21 mouse cellular contexts compared by ENCODE assay signal in the genomic region with DNA sequence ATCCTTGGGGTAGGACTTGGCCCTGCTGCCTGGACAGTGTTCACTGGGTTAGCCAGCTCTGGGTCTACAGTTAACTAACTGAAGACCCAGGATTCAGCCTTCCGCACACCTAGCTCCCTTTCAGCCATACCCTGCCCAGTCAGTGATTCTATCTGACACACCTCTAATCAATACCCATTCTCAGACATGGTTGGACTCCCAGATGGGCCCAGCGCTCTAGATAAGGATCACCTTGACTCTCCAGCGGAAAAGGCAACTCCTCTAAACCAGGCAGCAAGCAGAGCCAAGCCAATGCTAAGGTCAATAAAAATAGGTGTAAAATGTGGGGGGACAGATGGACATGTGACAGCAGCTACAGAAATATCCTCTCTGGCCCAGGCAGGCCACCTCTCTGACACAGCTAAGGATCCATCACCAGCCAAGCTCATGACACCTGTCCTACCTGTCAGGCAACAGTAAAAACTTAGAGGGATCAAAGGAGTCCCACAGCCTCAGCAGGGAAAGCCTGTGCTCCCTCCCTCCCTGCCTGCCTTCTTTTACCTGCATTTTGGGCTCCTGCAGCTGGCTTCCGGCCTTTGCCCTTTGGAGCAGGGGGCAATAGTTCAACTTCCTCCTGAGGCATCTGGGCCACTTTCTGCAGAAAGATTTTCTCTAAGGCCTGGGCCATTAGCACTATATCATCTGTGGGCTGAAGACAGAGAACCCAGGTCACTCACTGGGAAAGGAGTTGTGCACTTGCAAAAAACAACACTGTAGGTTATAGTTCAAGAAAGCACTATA. TPM values are rescaled to one million over a fixed set of nuclear protein-coding genes. Genes with fewer than 3 reads are reported as not detected.
DNase-seq lines count a peak whose midpoint lies in the region; TF ChIP-seq lines count a peak whose summit lies in the region.
"Had no signal": no experiment of that assay in that cellular context is flagged by ENCODE, and none has a peak within 500 bp of the region (broad histone marks: within the 10 kb centered on the region; RNA-seq: fewer than 3 reads in every experiment).

No protein-coding gene starts in this region.

- H3K9ac ChIP-seq in liver, adult 2 months (ENCODE audit: low read depth, low read length), result no peak overlapping the region
- H3K9ac ChIP-seq: forebrain, embryonic 13.5 days; hindbrain, embryonic 15.5 days; limb, embryonic 12.5 days; liver, embryonic 15.5 days; midbrain, embryonic 15.5 days; neural tube, embryonic 12.5 days had no signal

- TF ChIP-seq CTCF in liver, adult 2 months (IDR thresholded peaks at IDR 0.05; ENCODE audit: low read depth, low read length), result no peak

- DNase-seq in adrenal gland, postnatal 10 days, result peak; percentile 4
- DNase-seq in adrenal gland, postnatal 25 days, result no peak
- peak; percentile 81 for DNase-seq in liver, adult 2 months (ENCODE audit: extremely low read depth, low read depth, low spot score)
- DNase-seq in liver, result no peak
- peak; percentile 69 for DNase-seq in kidney, postnatal 10 days
- DNase-seq in heart, postnatal 25 days (ENCODE audit: low spot score), result no peak
- DNase-seq in thymus, postnatal 4 days, result no peak
- DNase-seq: cerebellum, adult 8-10 months; gastrocnemius, postnatal 10 days; right cerebral cortex, postnatal 14 days; spleen, adult 18-20 months; thymus, postnatal 14 days had no signal

- H3K4me3 ChIP-seq in liver, adult 2 months (ENCODE audit: insufficient read depth, low read depth, low read length), result no peak overlapping the region
- H3K4me3 ChIP-seq: forebrain, embryonic 13.5 days; heart, embryonic 10.5 days; hindbrain, embryonic 15.5 days; layer of hippocampus, adult 2 months; limb, embryonic 12.5 days; liver, embryonic 15.5 days; midbrain, embryonic 15.5 days; neural tube, embryonic 12.5 days had no signal

- WGBS in liver, adult 2 months, result 21% methylated on average over 4 of the region's 4 CpGs

- no peak for TF ChIP-seq POLR2A in liver, adult 2 months (IDR thresholded peaks at IDR 0.05; ENCODE audit: extremely low read depth, insufficient read depth, low read length)

- H3K4me1 ChIP-seq in liver, adult 2 months (ENCODE audit: control insufficient read depth, insufficient read depth, low read length), result peaks cover 16% of the 10 kb centered on the region
- H3K4me1 ChIP-seq: forebrain, embryonic 13.5 days; hindbrain, embryonic 15.5 days; limb, embryonic 12.5 days; midbrain, embryonic 15.5 days had no signal

- intact Hi-C loops in heart, postnatal 25 days (cut with DNase I), result no loop called here

- H3K27ac ChIP-seq in liver, adult 2 months (replicated peaks; ENCODE audit: insufficient read depth, low read depth, low read length), result peak overlapping the region; percentile 64
- H3K27ac ChIP-seq: forebrain, embryonic 13.5 days; heart, embryonic 10.5 days; hindbrain, embryonic 15.5 days; layer of hippocampus, adult 2 months; limb, embryonic 12.5 days; liver, embryonic 15.5 days; macrophage; midbrain, embryonic 15.5 days; neural tube, embryonic 12.5 days had no signal

- peaks cover 20% of the 10 kb centered on the region for H3K79me2 ChIP-seq in liver, adult 2 months (ENCODE audit: control insufficient read depth, insufficient read depth, low read length)

- peaks cover 22% of the 10 kb centered on the region for H3K36me3 ChIP-seq in liver, adult 2 months (ENCODE audit: control insufficient read depth, insufficient read depth, low read length)

- H3K27me3 ChIP-seq in liver, adult 2 months (ENCODE audit: control insufficient read depth, insufficient read depth, low read length), result no peaks in the 10 kb centered on the region
- H3K27me3 ChIP-seq: forebrain, embryonic 13.5 days; hindbrain, embryonic 15.5 days; limb, embryonic 12.5 days; liver, embryonic 15.5 days; midbrain, embryonic 15.5 days; neural tube, embryonic 12.5 days had no signal

RNA-seq across cellular contexts. Expression of a gene that starts 19.9 kb away (rescaled TPM):
- 1 to 10 TPM; 4.8 to 5.7 TPM for total RNA-seq in adrenal gland, postnatal 10 days (2021)
- 11.0 and 12.8 TPM in 2 replicates for total RNA-seq in adrenal gland, postnatal 25 days (2021)
- 0.09 and 0.40 TPM in 2 replicates for total RNA-seq in liver, adult 2 months (2014; rRNA removed)
- polyA plus RNA-seq in liver, adult 2 months (2012; rRNA removed), result 0.61 and 0.82 TPM in 2 replicates
- 1 to 10 TPM in 1 of 2 experiments, under 1 TPM in 1; 0.70 to 1.3 TPM for total RNA-seq in heart, postnatal 25 days (2021)

RNA-seq across cellular contexts. Expression of a gene that starts 35.2 kb away (rescaled TPM):
- total RNA-seq in adrenal gland, postnatal 10 days (2021), result 10 to 100 TPM; 21.5 to 29.6 TPM
- 25.0 and 26.8 TPM in 2 replicates for total RNA-seq in adrenal gland, postnatal 25 days (2021)
- total RNA-seq in liver, adult 2 months (2014; rRNA removed), result 17.6 and 22.1 TPM in 2 replicates
- 25.1 and 26.0 TPM in 2 replicates for polyA plus RNA-seq in liver, adult 2 months (2012; rRNA removed)
- 10 to 100 TPM; 12.7 to 13.6 TPM for total RNA-seq in heart, postnatal 25 days (2021)

RNA-seq across cellular contexts. Expression of a gene that starts 45.4 kb away (rescaled TPM):
- 10 to 100 TPM; 83.9 to 89.7 TPM for total RNA-seq in adrenal gland, postnatal 10 days (2021)
- 81.8 and 110 TPM in 2 replicates for total RNA-seq in adrenal gland, postnatal 25 days (2021)
- 5.8 and 7.9 TPM in 2 replicates for total RNA-seq in liver, adult 2 months (2014; rRNA removed)
- polyA plus RNA-seq in liver, adult 2 months (2012; rRNA removed), result 14.8 and 17.2 TPM in 2 replicates
- total RNA-seq in heart, postnatal 25 days (2021), result 10 to 100 TPM; 29.3 to 35.7 TPM

RNA-seq across cellular contexts. Expression of a gene that starts 52.9 kb away (rescaled TPM):
- total RNA-seq in adrenal gland, postnatal 10 days (2021), result 10 to 100 TPM; 35.2 to 38.3 TPM
- total RNA-seq in adrenal gland, postnatal 25 days (2021), result 37.3 and 40.2 TPM in 2 replicates
- total RNA-seq in liver, adult 2 months (2014; rRNA removed), result 16.7 and 20.4 TPM in 2 replicates
- 17.2 and 18.3 TPM in 2 replicates for polyA plus RNA-seq in liver, adult 2 months (2012; rRNA removed)
- 10 to 100 TPM; 23.4 to 23.7 TPM for total RNA-seq in heart, postnatal 25 days (2021)

Comparison
In these comparisons a context has a peak if more than half of its experiments do, and no peak if none do; other contexts are left out.
1. DNase-seq: peak in adrenal gland, postnatal 10 days (single experiment), liver, adult 2 months (single experiment) and kidney, postnatal 10 days (single experiment); none in adrenal gland, postnatal 25 days (single experiment), liver (single experiment), heart, postnatal 25 days (single experiment) and thymus, postnatal 4 days (single experiment).